Comparison of ENCODE assay signal across 9 mouse cellular contexts in the genomic region with DNA sequence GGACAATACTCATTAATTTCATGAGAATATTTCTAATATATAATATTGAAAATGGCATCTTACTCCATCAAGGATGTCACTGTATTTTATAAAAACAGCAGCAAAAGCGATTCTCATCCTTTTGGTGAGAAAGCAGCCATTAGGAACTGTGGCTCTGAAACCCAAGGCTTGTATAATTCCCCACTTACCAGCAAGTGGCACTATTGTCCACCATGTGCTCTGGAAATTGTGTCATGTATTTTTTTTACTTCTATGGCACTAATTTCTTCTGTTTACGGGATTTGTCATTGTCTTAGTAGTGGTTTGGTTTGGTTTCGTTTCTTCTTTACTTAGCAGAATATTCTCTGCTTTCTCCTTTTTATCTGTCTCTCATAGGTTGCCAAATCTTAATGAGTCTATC.
DNase-seq lines count a peak whose midpoint lies in the region; TF ChIP-seq lines count a peak whose summit lies in the region.
"Had no signal": no experiment of that assay in that cellular context is flagged by ENCODE, and none has a peak within 500 bp of the region (broad histone marks: within the 10 kb centered on the region; RNA-seq: fewer than 3 reads in every experiment).

No protein-coding gene starts in this region.

- WGBS in heart, adult 2 months: 38% methylated on average over 3 of the region's 3 CpGs
- WGBS in spleen, adult 2 months: 26% methylated on average over 3 of the region's 3 CpGs

- intact Hi-C loops in heart, adult 2 months (cut with DNase I): loop anchor here (2.0 kb wide), 1 partner anchor 141 kb away; no protein-coding TSS in a partner anchor
- intact Hi-C loops in heart, postnatal 36 days (cut with DNase I): loop anchor here (1.0 kb wide), 1 partner anchor 141 kb away; no protein-coding TSS in a partner anchor
- intact Hi-C loops in gastrocnemius, postnatal 14 days (cut with DNase I; ENCODE audit: low total_unique reads): no loop called here

- no peak for TF ChIP-seq EP300 in heart, adult 2 months (IDR thresholded peaks at IDR 0.05; ENCODE audit: insufficient read depth, low read depth, low read length)

- no peak overlapping the region for H3K27ac ChIP-seq in heart, adult 2 months
- no peak overlapping the region for H3K27ac ChIP-seq in spleen, adult 2 months (ENCODE audit: insufficient read depth, low read length)
- H3K27ac ChIP-seq: midbrain, embryonic 10.5 days had no signal

- no peak for DNase-seq in heart, adult 2 months
- DNase-seq in heart, postnatal 36 days: no peak
- peak; percentile 5 to 17 for DNase-seq in spleen, adult 2 months (ENCODE audit: low read depth in 1 of 2, low spot score in 2 of 2)
- no peak for DNase-seq in spleen, postnatal 14 days (ENCODE audit: low spot score in 2 of 2)
- DNase-seq in induced T-regulatory cell, adult 2 months (ENCODE audit: low read depth): peak; percentile 80
- peak; percentile 11 to 12 for DNase-seq in thymus, postnatal 36 days
- DNase-seq in gastrocnemius, postnatal 14 days: no peak
- DNase-seq in neural tube, embryonic 10.5 days (ENCODE audit: extremely low spot score, low spot score): no peak

- H3K27me3 ChIP-seq in heart, adult 2 months (ENCODE audit: control insufficient read depth, insufficient read depth, low read length): no peaks in the 10 kb centered on the region
- H3K27me3 ChIP-seq in spleen, adult 2 months (ENCODE audit: control insufficient read depth, insufficient read depth, low read length): no peaks in the 10 kb centered on the region; the same call in 1 of the 2 replicates

- TF ChIP-seq CTCF in heart, adult 2 months (IDR thresholded peaks at IDR 0.05): peak; percentile 48
- TF ChIP-seq CTCF in spleen, adult 2 months (IDR thresholded peaks at IDR 0.05; ENCODE audit: extremely low read depth, insufficient read depth, insufficient read length, insufficient replicate concordance): no peak

- no peak for TF ChIP-seq POLR2A in heart, adult 2 months (IDR thresholded peaks at IDR 0.05; ENCODE audit: insufficient read depth, low read depth, low read length)
- TF ChIP-seq POLR2A in spleen, adult 2 months (IDR thresholded peaks at IDR 0.05; ENCODE audit: low read depth, low read length): no peak

- no peak overlapping the region for H3K4me3 ChIP-seq in heart, adult 2 months
- no peak overlapping the region for H3K4me3 ChIP-seq in spleen, adult 2 months (ENCODE audit: extremely low read depth, insufficient read depth, insufficient read length)
- H3K4me3 ChIP-seq: midbrain, embryonic 10.5 days had no signal

- no peaks in the 10 kb centered on the region for H3K4me1 ChIP-seq in heart, adult 2 months (ENCODE audit: control insufficient read depth, insufficient read depth, low read length)
- H3K4me1 ChIP-seq in spleen, adult 2 months (ENCODE audit: control insufficient read depth, insufficient read depth, insufficient read length): no peaks in the 10 kb centered on the region
- H3K4me1 ChIP-seq: midbrain, embryonic 10.5 days had no signal

- no peak overlapping the region for H3K9ac ChIP-seq in heart, adult 2 months (ENCODE audit: low read depth, low read length)

- no peaks in the 10 kb centered on the region for H3K79me2 ChIP-seq in heart, adult 2 months (replicated peaks; ENCODE audit: control insufficient read depth, insufficient read depth, low read length)

- H3K36me3 ChIP-seq in heart, adult 2 months (ENCODE audit: control insufficient read depth, insufficient read depth, low read length): no peaks in the 10 kb centered on the region
- H3K36me3 ChIP-seq in spleen, adult 2 months (ENCODE audit: control insufficient read depth, insufficient read depth, low read length): no peaks in the 10 kb centered on the region
- H3K36me3 ChIP-seq: midbrain, embryonic 10.5 days had no signal

Comparison
In these comparisons a context has a peak if more than half of its experiments do, and no peak if none do; other contexts are left out.
1. DNase-seq: peak in spleen, adult 2 months (2 of 2), induced T-regulatory cell, adult 2 months (single experiment) and thymus, postnatal 36 days (2 of 2); none in heart, adult 2 months (0 of 2), heart, postnatal 36 days (0 of 2), spleen, postnatal 14 days (0 of 2), gastrocnemius, postnatal 14 days (single experiment) and neural tube, embryonic 10.5 days (single experiment).